Mouse (Mus musculus) ZHBTc4 (cell line): ENCODE measurements around the gene Sirt5.

ENCODE experiments used
- DNase-seq: peaks from one replicate; pipeline ENCODE4 v3.0.0-alpha.2; 2011; ENCODE audit warnings: low read depth, low spot score

Gene Sirt5

DNA sequence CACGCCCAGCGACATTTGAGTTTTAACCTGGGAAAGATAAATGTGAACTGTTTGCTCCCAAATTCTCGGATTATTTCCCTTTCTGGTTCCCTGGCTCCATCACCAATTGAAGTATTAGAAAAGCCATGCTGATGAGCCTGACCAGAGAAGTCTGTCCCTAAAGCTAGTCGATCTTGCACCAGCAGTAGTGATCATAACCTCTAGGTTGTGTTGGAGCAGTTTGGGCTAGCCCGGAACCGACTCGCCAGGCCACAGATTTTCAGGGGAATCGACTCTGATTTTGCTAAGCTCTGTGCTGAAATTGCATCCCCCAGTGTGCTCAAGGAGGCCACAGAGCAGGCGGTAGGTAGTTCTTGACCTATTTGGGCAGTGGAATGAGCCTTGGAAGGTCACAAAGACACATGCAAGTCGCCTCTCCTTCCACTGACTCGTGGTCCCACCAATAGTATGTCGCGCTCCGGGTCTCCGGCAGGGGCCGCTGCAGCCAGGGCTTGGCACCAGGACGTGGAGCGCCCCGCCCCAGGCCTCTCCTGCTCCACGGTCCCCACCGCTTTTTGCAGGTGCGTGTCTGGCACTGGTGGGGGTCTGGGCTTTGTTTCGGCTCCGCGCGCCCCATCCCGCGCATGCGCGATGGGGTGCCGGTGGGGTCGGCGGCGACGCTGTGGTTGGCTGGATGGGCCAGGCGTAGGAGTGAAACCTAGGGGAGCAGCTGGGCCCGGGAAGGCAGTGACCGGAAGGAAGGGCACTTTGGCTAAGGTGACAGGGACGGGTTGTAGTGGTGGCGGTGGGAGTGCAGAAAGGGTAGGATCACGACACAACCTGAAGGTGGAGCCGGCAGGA, at the start of gene Sirt5:
Gene Sirt5, plus strand, starts transcription at position 512 of the 840 bp plus-strand sequence.
- peak; percentile 97 for DNase-seq

DNA sequence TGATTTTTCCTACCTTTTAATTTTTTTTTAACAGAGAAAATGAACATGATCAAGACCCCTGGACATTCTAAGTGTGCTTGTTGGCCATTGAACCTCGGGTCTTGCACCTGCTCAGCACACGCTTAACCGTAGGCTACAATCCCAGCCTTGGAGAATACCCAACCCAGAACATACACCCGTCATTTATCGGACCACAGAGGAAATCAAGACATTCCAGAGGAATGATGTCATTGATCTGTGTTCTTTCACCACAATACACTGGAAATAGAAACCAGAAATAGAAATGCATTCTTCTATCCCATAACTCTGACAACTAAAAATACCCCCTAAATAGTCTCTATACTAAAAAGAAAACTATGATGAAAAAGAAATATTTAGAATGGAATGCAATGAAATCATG, 47.9 kb upstream of the Sirt5 start:
- DNase-seq, result no peak

DNA sequence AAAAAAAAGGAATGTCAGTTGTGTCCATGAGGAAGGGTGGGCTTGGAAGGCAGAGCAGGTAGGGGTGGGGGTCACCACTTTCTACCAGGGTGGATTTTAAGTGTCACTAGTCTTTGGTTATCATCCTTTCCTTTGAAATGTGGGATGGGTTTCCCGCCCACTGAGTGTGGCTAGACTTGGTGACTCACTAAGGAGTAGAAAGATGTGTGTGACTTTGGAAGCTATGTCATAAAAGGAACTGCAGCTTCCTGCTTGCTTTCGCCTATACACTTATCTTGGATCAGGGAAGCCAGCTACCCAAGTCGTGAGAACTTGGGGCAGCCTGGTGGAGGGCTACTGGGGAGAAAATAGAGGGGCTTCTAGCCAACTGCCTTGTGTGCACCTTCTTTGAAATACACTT, 45.9 kb upstream of the Sirt5 start:
- no peak for DNase-seq

DNA sequence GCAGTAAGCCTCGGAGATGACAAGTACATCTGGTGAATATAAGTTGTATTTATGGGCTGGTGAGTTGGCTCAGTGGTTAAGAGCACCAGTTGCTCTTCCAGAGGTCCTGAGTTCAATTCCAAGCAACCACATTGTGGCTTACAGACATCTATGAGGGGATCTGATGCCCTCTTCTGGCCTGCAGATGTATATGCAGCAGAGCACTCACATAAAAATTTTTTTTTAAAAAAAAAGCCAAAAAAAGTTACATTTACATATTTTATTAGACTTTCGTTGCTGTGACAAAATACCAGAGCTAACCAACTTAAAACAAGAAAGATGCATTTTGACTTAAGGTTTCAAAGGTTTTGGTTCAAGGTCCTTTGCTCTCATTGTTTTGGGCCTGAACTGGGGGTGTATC, 43.8 kb upstream of the Sirt5 start:
- DNase-seq, result peak; percentile 29

DNA sequence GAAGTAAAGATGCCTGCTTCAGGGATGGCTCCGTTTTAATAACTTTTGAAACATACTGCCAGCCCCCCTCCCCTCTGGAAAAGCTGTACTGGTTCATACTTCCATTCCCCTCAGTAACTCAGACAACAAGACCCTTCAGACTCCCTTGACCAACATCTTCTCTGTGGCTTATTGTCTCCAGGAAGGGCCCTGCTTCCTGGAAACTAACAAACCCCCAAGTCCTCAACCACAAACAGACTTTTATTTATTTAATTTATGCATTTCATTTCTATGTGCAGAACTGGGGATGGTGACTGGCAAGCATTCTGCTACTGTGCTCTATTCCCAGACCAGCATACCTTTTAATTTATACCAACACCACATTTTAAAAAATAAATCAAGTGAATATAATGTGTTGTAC, 39.9 kb upstream of the Sirt5 start:
- no peak for DNase-seq

DNA sequence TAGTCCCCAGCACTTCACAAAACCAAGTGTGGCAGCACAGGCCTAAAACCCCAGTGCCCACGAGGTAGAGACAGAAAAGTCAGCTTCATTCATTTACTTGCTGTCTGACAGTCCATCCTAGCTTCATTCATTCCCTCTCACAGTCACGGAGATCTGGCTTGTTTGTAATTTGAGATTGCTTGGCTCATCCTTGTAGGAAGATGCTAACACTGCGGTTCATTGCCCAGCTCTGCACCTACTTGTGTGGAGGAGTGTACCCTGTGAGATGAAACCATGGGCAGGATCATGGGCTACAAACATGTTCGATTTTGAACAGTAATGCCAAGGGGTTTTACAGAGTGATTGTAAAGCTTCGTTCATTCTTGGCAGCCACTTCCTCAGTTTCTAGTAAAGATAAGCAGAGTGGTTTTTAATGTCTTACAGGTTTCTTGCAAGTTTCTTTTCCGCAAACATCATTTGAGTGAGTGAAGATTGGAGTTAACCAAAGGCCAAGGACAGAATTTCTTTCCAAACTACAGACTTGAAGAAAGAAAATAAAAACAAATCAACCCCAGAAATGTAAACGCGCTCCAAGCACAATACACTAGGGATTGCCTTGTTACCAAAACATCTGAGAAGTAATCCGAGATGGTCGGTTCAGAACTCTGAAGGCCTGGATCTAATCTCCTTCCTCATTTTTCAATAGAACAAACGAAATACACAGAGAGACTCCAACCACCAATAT, 33.4 kb upstream of the Sirt5 start:
- no peak for DNase-seq

DNA sequence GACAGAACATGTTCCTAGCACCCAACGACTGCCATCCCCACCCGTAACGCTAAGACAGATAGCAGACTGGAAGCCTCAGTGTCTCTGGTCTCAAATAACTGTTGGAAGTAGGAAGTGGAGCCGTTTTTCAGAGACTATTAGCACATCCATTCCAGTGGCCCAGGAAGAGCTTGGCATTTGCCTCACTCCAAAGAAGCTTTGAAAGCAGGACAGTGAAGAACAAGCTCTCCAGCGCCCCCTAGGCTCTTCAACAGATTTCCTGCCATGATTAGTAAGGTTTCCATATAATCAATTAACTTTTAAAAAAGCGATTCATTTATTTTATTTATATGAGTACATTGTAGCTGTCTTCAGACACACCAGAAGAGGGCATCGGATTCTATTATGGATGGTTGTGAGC, 32.7 kb upstream of the Sirt5 start:
- DNase-seq, result peak; percentile 81

DNA sequence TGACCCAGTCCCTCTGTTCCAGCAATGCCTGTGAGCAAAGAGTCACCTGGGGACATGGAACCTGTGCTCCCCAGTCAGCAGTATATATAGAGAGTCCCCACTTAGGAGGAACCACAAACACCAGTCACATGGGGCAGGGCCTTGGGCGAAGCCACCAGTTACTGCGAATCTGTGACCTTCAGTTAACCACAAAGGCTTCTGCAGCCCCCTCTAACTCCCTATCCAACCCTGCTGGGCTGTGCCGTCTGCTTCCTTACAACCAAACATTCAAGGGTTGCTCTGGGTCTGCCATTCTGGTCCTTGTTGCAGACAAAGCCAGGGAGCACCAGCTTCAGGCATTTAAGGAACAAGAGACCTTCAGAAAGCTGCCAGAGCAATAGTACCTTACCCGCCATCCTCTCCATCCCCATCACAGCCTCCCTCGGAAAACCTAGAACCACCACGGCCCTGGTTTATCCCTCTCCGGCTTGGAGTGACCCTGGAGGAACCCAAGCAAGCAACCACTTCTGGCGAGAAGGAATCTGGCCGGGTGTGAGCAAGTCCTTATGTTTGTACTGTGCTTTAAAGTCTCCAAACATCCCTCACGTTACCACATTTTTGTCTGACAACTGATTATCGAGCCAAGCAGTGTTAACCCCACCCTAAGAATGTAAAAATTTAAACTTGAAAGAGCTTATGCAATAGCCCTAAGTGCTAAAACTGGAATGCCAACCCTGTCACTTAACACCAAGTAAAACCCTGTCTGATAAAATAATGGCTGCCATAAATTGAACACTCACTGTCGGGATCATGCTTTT, 28.7 kb upstream of the Sirt5 start:
- DNase-seq, result no peak

DNA sequence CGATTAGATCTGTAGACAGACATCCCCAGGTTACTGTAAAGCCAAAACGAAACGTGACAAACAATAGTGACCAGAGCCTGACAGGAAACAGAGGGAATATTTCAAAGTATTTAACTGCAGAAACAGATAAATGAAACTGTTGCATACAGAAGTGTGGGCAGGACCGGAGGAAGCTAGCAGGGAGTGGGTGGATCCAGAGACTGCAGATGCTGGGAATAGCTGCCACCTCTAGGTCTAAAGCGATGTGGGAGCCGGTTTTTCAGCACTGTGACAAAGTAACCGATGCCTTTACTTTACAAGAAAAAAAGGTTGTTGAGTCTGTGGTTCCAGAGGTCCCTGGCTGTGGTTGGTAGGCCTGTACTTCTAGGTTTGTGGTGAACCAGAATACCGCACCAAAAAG, 27.3 kb upstream of the Sirt5 start:
- DNase-seq, result no peak

DNA sequence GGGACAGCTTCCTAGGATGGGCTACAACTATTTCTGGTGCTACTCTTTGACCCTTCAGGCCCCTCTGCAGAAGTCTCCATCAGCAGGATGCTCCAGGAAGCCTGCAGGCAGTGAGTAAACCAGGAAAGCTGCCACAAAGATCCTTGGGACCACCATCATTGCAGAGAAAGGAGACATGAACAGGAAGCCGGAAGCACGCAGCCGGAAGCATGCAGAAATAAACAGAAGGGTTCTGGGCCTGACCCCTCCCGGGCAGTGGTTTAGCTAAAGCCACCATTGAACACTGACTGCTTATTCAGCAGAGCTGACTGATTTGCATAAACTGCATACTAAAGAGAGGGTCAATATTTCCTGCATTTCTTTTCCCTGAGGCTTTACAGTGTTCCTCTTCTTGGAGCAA, 26.7 kb upstream of the Sirt5 start:
- no peak for DNase-seq

DNA sequence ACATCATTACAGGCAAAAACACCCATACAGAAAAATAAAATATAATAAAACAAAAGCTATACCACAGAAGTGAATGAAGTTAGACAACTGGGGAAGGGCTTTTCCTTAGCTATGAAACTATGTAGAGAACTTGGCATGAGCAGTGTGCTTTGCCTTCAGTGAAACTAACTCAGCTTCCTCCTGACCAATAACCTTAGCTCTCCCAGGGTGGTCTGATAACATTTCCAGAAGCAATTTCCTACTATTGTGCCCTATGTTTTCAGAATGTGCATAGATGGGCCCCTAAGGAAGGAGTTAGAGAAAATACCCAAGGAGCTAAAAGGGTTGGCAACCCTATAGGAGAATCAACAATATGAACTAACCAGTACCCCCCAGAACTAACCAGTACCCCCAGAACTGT, 18.5 kb upstream of the Sirt5 start:
- DNase-seq, result no peak

DNA sequence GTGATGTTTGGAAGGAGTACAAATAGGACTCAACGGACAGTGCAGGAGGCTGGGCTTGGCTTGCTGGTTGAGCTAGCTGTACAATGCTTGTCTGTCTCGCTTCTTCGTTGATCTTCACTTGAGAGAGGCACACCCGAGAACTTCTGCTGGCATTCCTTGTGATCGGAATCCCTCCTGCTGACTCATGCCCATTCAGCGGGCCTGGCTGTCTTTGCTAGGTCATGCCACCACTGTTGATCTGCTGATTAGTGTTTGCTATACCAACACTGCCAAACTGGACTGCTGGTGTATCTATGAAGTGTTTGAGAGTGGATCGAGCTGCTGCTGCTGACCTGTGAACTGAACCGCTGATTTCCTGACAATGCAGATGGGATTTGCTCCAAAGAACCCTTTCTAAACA, 15.9 kb upstream of the Sirt5 start:
- peak; percentile 24 for DNase-seq

DNA sequence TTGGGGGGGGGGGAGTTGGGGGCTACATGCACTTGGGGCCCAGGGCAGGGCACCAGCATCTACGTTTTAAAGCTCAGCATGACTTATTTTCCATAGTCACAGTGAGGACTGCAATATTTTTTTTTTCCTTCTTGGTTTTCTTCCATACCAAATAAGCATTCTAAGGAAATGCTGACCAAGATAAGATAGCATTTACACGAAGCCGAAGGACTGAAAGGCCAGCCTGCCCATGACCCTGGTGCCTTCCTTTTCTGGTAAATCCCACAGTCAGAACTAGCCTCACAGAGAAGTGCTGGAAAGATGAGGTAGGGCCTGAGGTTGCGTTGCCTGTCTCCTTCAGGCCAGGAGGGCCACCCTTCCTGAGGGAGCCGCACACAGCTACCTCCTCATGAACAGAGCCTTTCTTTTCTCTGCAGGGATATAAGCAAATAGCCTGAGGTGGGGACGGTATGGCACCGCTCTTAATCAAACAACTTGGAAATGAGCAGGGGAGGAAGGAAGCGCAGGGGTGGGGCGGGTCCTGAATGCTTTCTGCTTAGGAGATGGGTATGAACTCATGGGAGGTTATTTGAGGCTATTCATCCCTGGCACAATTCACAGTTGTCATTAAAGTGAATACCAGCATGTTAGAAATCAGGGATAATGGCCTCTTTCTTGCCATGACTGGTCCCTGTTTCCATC, 14.7 kb upstream of the Sirt5 start:
- no peak for DNase-seq

DNA sequence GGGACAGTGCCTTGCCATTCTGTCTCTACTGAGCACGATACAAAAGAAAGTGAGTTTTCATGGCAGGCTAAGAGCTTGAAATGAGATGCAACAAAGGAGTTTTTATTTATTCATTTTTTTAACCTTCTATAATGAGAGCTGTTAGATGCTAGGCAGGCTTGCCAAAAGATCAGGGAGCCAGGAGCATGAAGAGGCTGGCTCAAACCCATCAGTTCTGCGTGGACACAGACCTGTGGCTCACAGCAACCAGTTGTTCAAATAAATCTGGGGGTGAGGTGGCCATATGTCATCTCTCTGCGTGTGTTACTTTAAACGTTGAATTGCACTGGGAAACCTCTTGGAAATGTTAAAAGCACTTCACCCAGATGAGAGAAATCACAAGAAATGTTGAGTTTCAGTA, 11.9 kb upstream of the Sirt5 start:
- no peak for DNase-seq

DNA sequence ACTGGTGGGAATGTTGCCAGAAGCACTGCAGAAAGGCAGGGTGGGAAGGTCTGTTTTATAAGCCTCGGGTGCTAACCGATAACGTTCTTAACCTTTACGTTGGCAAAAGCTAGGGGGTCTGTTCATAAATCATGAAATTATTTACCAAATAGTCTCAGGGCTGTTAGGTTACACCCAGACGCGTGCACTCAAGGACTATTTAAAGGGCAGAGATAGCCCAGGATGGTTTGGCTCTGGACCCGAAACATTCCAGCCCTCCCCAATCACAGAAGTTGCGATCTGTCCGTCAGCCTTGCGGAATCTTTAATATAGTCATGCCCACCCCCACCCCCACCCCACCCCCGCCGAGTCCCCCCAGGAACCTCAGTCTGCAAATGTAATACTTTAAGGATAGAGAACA, 10.9 kb upstream of the Sirt5 start:
- DNase-seq, result no peak

DNA sequence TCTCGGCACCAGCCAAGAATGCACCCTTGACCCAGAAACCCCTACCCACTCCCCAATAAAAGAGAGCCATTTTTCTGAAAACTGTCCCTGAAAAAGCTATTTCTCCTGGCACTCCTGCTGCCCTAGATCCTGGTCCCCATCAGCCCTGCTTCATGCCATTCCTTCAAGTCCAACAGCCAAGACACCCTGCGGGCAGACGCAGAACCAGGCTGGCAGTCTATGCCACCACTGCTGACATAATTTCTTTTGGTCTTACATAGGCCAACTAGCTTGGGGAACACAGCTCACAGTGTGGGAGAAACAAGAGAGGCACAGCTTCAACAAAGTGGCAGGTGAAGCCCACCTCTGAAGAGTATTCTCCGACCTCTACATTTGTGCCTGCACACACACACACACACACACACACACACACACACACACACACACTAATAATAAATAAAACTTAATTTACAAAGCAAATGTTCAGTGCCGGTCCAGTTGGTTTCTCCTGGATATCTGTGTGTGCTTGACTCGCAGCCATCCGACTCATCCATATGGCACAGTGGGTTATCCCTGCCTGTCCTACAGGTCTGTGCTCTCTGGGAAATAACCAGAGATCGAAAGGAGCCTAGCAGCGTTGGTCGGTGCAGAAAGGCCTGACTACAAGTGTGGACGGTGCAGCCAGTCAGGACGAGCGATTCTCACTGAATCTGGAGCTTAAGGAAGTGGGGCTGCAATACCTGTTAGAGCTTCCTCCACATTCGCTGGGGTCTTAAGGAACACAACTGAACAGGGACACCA, 8.8 kb upstream of the Sirt5 start:
- DNase-seq, result no peak

DNA sequence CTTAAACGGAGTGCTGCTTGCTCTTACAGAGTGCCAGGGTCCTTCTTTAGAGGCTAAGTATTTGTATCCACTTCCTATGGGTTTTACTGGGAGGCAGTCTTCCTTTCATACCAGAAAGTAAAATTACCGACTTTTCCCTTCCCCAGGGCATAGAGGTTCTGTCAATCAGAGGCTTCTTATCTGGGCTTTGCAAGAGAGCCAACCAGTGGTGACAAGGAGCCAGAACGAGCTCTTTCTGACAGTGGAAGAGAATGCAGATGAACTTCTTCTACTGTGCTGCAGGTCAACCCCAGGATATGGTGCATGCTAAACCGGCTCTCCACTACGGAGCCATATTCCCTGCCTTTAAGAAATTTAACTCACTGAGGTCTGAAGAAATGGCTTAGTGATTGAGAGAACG, 4.8 kb upstream of the Sirt5 start:
- DNase-seq, result no peak

DNA sequence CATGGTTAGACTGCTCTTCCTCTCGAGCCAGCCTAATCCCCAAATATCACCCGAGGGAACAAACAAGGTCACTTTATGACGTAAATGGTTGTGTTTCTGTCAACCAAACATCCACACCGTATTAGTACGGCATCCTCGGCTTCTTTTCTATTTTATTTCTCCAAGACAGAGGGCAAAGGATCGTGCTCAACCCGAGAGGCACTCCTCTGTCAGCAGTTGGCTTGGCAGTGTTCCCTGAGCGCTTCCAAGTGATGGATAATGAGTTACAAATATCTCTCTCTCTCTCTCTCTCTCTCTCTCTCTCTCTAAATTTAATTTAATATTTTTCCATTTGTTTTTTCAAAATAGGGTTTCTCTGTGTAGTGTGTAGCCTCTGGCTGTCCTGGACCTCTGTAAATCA, 2.9 kb upstream of the Sirt5 start:
- DNase-seq, result no peak

DNA sequence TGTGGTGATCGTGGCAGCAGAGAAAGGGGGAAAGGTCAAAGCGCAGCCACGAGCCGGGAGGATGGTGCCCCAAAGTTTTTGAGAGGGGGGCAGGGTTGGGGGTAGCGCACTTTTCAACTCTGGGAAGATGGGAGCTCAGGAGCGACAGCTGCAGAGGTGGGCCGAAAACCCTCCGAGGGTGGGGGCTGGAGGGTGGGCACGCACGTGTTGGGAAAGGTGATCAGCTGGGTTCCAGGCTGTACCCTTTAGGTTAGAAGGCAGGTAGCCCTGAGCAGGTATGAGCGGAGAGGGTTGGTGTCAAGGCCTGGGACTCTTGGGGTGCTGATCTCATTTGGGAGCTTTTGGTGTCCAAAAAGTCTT, 509 bp downstream of the Sirt5 start:
- no peak for DNase-seq

DNA sequence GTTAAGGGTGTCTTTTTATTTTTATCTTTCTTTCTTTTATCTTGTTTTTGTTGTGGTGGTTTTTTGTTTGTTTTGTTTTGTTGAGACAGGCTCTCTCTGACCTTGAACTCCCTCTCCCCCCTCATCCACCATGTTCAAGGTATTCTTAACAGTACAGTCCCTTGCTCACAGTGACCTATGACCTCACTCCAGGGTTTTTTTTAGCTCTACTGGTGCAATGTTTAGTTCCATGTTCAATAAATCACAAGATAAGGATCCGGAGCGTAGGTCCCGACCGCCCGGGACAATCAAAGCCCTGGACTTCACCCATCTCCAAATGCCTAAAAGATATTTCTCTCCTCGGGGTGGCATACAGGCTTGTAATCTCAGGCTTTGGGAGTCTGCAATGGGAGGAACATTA, 4.8 kb downstream of the Sirt5 start:
- no peak for DNase-seq

DNA sequence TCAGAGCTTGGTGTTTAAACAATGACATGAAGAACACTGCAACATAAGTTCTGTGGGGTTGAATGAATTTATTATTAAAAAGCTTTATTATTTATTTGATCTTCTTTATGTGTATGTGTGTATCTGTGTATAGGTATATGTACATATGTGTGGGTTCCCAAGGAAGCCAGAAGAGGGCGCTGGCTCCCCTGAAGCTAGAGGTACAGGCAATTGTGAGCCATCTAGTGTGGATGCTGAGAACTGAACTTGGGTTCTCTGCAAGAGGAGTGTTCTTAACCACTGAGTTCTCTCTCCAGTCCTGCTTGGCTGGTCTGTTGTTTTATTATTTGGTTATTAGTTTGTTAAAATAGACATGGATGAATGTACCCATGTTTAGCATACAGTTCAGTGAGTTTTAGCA, 7.6 kb downstream of the Sirt5 start:
- DNase-seq, result peak; percentile 67
